Mouse (Mus musculus) gonadal fat pad, adult 2 months (tissue): ENCODE results near the gene Lgals3bp. TPM values are rescaled to one million over a fixed set of nuclear protein-coding genes. Genes with fewer than 3 reads are reported as not detected.
"Not testable (repeated sequence)": the region's sequence is repeated elsewhere in the genome, so short reads cannot be mapped to it uniquely, and the experiment has no call there.

Source experiments
- DNase-seq: peaks from one replicate; pipeline ENCODE4 v3.0.0-alpha.2; 2012; ENCODE audit warnings: low read depth
- polyA plus RNA-seq: library from polyadenylated mRNA; depleted of rRNA; stranded (reverse); fragments of >200 nt; gene quantifications from 2 replicates; pipeline ENCODE4 v1.2.3, GENCODE M21; 2012

The Lgals3bp gene
- polyA plus RNA-seq, 1 experiment, result 275 TPM

DNA sequence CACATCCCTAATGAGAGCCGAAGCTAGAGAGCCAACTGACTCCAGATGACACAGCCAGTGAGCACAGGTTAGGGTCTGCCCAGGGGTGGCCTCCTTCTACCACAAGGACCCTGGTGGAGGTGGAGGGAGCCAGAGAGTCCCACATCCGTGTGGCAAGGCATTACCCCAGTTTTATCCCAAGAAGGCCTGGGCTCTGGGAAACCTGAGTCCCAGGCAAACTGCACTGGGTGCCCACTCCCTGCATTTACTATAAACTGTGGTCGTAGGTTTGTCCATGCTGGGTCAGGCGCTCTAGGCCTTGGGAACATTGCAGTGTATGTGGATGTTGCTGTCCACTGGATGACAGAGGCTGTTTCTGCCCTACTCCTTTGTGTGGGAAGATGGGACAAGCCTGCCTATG lies 697 bp downstream of the Lgals3bp start:
- DNase-seq, result no peak

DNA sequence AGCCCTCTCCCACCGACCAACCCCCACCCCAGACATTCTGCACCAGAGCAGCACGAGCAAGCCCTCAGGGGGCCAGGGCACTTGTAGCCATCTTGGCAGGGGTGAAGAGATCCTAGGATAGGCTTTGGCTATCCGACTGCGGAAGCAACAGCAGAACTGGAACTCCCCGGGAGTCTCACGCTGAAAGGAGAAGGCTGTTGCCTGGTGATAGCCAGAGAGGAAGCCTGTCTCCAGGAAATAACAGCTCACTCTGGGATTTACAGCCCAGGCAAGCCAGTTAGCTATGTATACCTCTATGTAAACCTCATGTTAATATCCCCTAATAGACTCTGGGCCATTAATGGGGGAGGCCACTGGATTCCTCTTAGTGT lies 1.3 kb downstream of the Lgals3bp start:
- DNase-seq, result no peak

DNA sequence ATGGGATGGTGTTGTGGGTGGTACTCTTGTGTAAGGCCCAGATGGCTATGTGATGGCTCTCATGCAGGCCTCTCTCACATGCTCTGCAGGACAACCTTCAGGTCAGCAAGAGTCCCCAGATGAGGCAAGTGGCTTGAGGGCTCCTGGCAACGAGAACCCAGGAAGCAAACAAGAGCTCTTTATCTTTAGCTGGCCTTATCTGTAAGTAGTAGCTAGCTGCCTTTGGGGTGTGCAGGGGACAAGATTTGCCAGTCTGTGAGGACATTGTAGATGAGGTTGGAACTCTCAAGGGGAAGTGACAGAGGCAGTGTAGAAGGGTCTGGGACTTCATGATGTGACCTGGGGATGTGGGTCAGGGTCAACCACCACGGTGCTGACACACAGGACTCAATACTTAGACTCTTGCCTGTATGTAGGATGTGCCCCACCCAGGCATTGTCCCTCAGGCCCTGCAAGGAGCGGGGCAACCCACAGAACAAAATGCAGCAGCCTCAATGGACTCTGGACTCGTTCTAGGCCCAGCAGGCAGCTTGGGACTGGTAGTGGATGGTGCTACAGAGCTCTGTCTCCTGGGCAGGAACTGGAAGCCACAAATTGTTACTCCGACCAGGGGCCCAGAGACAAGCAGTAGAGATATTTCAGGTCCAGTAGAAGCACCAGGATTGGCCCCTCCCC lies 1.9 kb downstream of the Lgals3bp start:
- no peak for DNase-seq

GRCm38 (mm10) chr11:118397806-118398530 lies 3.9 kb downstream of the Lgals3bp start:
- DNase-seq, result no peak

DNA sequence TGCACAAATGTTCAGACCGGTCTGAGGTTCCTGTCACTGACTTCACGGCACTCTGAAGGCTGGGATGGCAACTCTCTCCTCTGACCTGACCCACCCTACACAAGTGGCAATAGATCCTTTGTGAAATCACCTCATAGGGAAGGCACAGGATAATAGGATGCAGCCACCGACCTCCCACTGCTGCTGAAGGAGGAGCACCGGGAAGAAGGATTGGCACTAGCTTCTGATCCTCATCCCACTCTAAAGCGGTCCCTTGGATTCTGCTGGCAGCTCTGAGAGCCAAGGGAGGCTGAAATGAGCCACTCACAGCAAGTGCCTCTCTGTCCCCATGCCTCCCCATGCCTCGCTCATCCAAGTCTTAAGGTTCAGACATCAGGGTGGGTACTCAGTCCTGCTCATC lies 7.4 kb downstream of the Lgals3bp start:
- no peak for DNase-seq

DNA sequence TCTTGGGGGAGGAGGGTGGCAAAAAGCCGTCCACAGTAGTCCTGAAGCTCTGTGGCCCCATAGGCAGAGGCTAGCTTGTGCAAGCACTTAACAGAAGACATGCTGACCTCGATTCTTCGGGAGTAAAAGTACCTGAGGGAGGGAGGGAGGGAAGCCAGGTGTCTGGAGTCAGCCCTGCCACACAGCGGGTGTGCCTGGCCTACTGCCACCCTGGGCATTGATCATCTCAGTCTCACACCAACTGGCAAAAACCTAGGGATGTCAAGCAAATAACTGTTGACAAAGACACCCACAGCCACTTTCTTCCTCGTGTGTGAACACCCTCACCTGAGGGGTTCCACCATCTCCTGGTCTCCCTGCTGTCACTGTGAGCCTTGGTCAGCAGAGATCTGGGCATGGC lies 7.9 kb downstream of the Lgals3bp start:
- no peak for DNase-seq

GRCm38 (mm10) chr11:118387816-118388215 lies 14.1 kb downstream of the Lgals3bp start:
- DNase-seq, result not testable (repeated sequence)

- no peak for DNase-seq
These were observed 22.5 kb downstream of the Lgals3bp start for GRCm38 (mm10) chr11:118379251-118380009.

- no peak for DNase-seq
These were observed 23.2 kb downstream of the Lgals3bp start for GRCm38 (mm10) chr11:118378656-118379055.

DNA sequence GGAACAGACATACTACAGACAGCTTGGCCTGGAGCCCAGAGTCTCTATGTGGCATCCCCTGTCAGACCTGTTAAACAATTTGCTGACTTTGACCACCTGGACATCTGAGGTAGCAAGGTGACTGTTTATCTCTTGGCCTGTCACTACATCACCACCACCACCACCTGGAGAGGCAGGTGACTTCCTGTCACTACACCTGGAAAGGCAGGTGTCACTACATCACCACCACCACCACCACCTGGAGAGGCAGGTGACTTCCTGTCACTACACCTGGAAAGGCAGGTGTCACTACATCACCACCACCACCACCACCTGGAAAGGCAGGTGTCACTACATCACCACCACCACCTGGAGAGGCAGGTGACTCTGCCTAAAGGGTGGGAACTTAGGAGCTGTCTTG lies 25.6 kb downstream of the Lgals3bp start:
- not testable (repeated sequence) for DNase-seq

DNA sequence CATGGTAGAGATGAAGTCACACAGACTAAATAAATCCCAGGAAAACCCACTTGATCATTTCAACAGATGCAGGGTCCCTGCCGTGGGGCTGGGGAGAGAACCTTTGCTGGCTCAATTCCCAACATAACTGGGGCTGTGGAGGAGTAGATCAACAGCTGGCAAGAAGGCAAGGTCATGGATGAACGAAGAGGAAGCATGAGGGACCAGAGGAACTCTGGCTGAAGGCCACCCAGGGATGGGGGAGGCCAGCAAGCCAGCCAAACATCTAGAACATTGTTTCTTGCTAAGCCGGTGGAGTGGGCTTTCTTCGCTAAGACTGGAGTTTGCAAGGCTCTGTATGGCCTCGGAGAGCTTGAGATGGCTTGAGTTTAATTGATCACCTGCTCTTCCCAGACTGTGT lies 26.0 kb downstream of the Lgals3bp start:
- DNase-seq, result no peak

- no peak for DNase-seq
These were observed 26.4 kb downstream of the Lgals3bp start for GRCm38 (mm10) chr11:118375461-118375860.

- no peak for DNase-seq
These were observed 26.9 kb downstream of the Lgals3bp start for GRCm38 (mm10) chr11:118375006-118375405.

DNA sequence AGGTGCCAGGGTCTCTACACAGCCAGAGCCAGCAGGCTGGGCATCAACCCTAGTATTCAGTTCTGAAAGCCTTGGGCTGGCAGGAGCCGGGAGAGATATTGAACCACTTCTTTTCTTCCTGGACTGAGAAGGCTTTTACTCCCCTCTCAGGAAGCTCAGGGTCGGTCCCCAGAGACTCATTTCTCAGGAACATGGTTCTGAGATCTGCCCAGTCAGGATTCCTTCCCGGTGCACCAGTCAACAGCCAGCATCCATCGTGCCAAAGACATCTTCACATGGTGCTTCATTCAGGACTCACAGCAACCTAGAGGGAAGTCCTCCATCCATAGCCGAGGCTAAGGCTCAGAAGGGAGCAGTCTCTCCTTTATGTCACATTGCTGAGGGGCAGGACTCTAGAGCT lies 27.4 kb downstream of the Lgals3bp start:
- DNase-seq, result no peak

DNA sequence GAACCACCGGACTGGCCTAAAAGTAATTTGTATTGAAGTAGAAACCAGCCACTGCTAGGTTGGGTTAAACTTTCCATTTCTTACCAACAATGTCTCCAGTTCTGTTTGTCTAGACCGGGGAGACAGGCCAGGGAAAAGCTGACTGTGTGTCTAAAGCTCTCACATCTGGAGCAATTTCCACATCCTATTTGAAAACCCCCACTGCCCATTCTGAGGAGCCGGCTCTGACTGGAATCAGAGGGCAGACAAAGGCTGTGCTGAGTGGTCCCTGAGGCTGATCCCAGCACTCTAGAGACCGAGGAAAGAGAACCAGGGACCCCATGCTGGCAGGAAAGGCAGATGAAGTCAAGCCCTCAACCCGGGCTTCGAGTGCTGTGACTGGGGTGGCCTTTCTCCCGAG lies 29.3 kb downstream of the Lgals3bp start:
- no peak for DNase-seq

DNA sequence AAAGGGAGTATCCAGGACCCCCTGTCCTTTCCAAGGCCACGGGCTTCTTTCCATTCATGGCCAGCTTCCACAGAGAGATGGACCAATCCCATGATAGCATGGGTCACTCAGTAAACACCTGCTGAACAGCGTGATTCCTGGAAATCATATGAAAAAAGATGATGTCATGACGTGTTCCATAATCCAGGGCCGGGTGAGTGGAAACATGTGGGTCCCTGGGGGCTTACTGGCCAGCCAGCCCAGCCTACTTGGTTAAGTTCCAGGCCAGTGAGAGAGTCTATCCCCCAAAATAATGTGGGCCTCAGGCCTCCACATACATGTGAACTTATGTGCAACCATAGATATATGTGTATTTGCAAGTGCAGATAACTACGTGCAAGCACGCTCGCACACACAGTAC lies 30.0 kb downstream of the Lgals3bp start:
- no peak for DNase-seq

- DNase-seq, result no peak
These were observed 32.2 kb downstream of the Lgals3bp start for GRCm38 (mm10) chr11:118369657-118370056.

- DNase-seq, result no peak
These were observed 32.6 kb downstream of the Lgals3bp start for GRCm38 (mm10) chr11:118369251-118369650.

GRCm38 (mm10) chr11:118368330-118368729 lies 33.6 kb downstream of the Lgals3bp start:
- DNase-seq, result no peak

DNA sequence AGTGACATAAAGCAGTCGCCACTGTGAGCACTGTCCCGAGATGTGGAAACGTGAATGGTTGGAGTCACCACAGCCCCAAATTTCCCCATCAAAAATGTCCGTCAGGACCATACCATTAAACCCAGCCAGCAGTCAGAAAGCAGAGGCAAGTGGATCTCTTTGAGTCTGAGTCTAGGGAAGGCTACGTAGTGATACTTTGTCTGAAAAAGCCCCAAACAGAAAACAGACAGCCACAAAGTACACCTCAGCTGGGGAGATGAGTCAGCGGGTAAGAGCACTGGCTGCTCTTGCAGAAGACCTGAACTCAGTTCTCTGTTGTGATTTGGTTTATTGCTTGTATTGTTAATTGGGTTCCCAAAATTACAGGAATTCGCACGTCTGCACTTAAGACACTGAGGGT lies 35.3 kb downstream of the Lgals3bp start:
- no peak for DNase-seq

DNA sequence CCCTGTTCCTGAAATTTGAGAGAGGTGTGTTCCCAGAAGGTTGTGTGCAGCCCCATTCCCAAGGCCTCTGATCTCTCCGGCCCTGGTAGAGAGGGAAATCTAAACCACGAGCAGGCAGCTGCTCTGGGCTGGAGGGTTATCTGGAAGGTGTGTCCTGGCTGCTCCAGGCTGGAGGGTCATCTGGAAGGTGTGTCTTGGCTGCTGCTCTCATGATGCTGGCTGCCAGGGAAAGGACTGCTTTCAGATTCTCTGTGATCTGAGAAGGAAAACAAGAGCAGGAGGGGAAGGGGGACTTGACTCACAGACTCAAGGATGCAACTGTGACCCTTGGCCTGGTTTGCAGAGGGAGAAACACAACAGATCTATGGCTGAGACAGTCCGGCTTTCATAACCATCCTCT lies 35.8 kb downstream of the Lgals3bp start:
- no peak for DNase-seq

DNA sequence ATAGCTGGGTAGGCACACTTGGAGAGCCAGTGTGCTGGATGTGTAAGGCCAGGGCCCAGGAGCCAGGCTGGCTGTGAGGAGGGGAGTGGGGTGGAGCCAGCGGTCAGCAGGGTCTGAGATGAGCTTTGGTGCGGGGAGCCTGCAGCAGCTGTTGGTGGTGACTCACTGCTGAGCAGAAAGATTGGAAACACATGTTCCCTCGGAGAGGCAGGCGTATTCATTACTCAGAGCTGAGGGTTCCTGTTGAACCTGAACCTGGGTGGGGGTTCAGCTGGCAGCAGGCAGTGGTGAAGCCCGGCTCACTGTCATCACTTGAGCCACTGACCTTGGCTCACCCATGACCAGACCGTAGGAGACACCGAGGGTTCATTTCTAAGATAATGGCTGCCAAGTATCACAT lies 36.7 kb downstream of the Lgals3bp start:
- no peak for DNase-seq

GRCm38 (mm10) chr11:118364021-118364420 lies 37.9 kb downstream of the Lgals3bp start:
- no peak for DNase-seq
